8 mouse cellular contexts compared by ENCODE assay signal in the genomic region with DNA sequence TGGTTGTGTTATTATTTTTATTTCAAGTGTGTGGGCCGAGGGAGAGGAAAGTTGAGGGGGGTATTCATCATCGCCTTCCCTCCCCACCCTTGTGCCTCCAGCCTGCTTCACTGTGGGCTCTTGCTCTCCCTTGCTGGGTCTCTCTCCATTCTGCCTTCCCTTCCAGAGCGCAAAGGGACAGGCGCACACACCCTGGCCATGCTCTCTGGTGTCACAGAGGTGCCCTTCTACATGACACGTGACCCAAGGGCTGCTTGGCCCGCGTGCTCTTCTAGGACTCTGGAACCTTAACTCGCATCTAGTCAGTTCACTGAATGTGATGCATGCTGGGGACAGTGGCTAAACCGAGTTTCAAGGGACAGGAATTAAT. TPM values are rescaled to one million over a fixed set of nuclear protein-coding genes. Genes with fewer than 3 reads are reported as not detected.
A peak's percentile ranks its signal among the peaks of the same experiment; 100 is the strongest.
DNase-seq lines count a peak whose midpoint lies in the region; ATAC-seq and TF ChIP-seq lines count a peak whose summit lies in the region.

No protein-coding gene starts in this region.

- no peaks in the 10 kb centered on the region for H3K9me3 ChIP-seq in liver, embryonic 13.5 days (replicated peaks)

- H3K4me1 ChIP-seq in testis, adult 2 months (ENCODE audit: control insufficient read depth, insufficient read depth, low read length) = peaks cover 12% of the 10 kb centered on the region
- H3K4me1 ChIP-seq in liver, embryonic 13.5 days (replicated peaks) = no peaks in the 10 kb centered on the region

- TF ChIP-seq CTCF in testis, adult 2 months (IDR thresholded peaks at IDR 0.05; ENCODE audit: control insufficient read depth, insufficient read depth, insufficient replicate concordance, low read depth, low read length) = no peak

- ATAC-seq in frontal cortex, adult (ENCODE audit: low TSS enrichment) = peak; percentile 20
- ATAC-seq in liver, embryonic 13.5 days (ENCODE audit: low read depth) = no peak
- no peak for ATAC-seq in inflammation-experienced regulatory T-cells, adult 6 months

- whole genome bisulfite sequencing in liver, embryonic 13.5 days (ENCODE audit: insufficient replicate concordance) = 5% methylated on average over 9 of the region's 9 CpGs

- no peak overlapping the region for H3K27ac ChIP-seq in testis, adult 2 months (ENCODE audit: control insufficient read depth, insufficient read depth, low read depth, low read length)
- H3K27ac ChIP-seq in liver, embryonic 13.5 days = no peak overlapping the region

- peak overlapping the region; percentile 74 for H3K4me3 ChIP-seq in testis, adult 2 months (ENCODE audit: control insufficient read depth, low read depth, low read length)
- H3K4me3 ChIP-seq in liver, embryonic 13.5 days (replicated peaks) = no peak overlapping the region; the same call in 1 of the 2 replicates

- DNase-seq in frontal cortex, postnatal 14 days (ENCODE audit: low spot score in 2 of 2) = no peak
- no peak for DNase-seq in testis, postnatal 14 days (ENCODE audit: low spot score)
- no peak for DNase-seq in liver, embryonic 13.5 days
- no peak for DNase-seq in spleen, postnatal 4 days (ENCODE audit: low spot score in 2 of 2)
- no peak for DNase-seq in B cell, adult 2 months

- peak overlapping the region; percentile 62 for H3K4me2 ChIP-seq in liver, embryonic 13.5 days

- no peak for TF ChIP-seq POLR2A in testis, adult 2 months (IDR thresholded peaks at IDR 0.05; ENCODE audit: control insufficient read depth, low read depth, low read length)

- no peaks in the 10 kb centered on the region for H3K27me3 ChIP-seq in testis, adult 2 months (ENCODE audit: control insufficient read depth, insufficient read depth, low read length)
- peaks cover 50% of the 10 kb centered on the region for H3K27me3 ChIP-seq in liver, embryonic 13.5 days

- no peak overlapping the region for H3K9ac ChIP-seq in liver, embryonic 13.5 days

- H3K36me3 ChIP-seq in testis, adult 2 months (ENCODE audit: control insufficient read depth, insufficient read depth, low read length) = no peaks in the 10 kb centered on the region
- no peaks in the 10 kb centered on the region for H3K36me3 ChIP-seq in liver, embryonic 13.5 days

RNA-seq across cellular contexts. Expression of a gene that starts 0.3 kb away (rescaled TPM):
- polyA plus RNA-seq in testis, adult 2 months (2012; rRNA removed) = not detected in 2 replicates
- 0.02 and 0.05 TPM in 2 replicates for polyA plus RNA-seq in liver, embryonic 13.5 days (2015; fragmentation: Nextera tagmentation; extraction: Ambion mirVana)
- not detected for polyA plus RNA-seq in inflammation-experienced regulatory T-cells, adult 6 months (2017; shearing (Covaris generic))
